Mouse (Mus musculus): ENCODE measurements around the gene Dll4.

The Dll4 gene

DNA sequence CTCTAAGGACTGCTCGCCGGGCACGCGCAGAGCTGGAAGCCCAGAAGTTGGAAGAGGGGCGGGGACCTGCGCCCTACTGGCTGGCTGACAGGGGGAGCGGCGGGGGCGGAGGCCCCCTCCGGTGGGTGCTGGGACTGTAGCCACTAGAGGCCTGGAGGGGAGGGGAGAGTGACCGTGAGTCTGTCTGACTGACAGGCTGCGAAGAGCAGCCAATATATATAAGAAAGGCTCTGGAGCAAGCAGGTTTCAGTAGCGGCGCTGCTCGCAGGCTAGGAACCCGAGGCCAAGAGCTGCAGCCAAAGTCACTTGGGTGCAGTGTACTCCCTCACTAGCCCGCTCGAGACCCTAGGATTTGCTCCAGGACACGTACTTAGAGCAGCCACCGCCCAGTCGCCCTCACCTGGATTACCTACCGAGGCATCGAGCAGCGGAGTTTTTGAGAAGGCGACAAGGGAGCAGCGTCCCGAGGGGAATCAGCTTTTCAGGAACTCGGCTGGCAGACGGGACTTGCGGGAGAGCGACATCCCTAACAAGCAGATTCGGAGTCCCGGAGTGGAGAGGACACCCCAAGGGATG is at the start of gene Dll4:
Dll4 (plus strand) TSS at position 217 of the 576 bp plus-strand sequence.
- DNase-seq (ENCODE audit: low spot score in 2 of 2) = peak in 1 of 2 experiments; percentile 45

DNA sequence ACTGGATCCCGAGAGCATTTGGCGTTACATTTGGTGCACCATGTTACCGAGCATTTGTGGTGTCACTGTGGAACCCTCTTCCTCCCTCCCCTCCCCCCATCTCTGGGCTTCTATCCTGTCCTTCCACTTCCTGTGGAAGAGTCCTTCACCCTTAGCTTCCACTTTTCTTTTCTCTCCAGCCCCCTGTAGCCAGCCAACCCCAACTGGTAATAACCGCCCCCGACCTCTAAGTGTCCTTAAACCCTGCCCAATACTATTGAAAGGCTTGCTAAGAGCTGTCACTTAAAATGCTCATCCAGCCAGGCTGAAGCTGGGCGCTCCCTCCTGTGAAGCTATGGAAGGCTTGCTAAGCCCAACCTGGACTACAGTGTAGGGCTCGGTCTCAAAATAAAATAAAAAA is 48.7 kb upstream of the Dll4 start:
- no peak for DNase-seq (ENCODE audit: low spot score in 2 of 2)

DNA sequence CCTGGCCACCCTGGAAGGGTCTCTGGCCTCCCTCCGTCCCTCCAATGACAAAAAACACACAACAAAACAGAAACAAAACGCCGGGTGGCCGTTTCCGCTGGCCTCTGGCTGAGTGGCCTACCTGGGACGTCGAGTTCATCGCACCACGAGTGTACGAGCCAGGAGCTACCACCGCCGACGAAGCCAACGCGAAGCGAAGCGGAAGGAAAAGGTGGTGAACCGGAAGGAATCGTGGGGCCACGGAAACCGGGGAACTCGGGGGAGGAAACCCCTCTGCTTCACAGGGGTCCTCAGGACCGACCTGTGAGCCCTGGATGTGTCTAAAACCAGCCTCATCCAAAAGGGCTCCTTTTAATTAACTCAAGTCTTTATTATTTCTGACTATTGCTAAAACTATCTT is 47.8 kb upstream of the Dll4 start:
- no peak for DNase-seq (ENCODE audit: low spot score in 2 of 2)

DNA sequence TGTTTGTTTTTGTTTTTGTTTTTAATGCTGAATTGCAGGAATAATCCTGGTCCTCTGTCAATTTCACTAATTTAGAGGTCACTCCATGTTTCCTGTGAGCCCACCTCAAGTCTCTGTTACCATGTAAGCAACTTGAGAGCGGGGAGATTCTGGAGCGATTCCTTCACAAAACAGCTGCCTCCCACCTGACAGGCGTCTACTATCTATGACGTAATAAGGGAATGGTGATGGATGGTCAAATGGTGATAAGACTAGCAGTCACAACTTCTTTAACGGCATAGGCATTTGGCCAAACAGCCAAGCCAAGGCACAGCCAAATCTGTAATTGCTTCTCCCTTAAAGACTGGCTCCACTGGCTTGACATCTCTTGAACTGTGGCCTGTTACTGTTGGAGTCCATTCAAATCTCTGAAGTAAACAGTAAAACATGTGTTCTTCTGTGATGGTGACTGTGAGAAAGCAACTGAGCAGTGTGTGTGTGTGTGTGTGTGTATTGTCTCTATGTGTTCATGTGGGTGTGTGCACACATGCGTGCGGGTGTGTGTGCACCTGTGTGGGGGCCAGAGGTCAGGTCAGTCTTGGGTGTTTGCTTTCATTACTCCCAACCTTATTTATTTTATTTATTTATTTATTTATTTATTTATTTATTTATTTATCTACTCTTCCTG is 43.6 kb upstream of the Dll4 start:
- DNase-seq (ENCODE audit: low spot score in 2 of 2) = no peak

DNA sequence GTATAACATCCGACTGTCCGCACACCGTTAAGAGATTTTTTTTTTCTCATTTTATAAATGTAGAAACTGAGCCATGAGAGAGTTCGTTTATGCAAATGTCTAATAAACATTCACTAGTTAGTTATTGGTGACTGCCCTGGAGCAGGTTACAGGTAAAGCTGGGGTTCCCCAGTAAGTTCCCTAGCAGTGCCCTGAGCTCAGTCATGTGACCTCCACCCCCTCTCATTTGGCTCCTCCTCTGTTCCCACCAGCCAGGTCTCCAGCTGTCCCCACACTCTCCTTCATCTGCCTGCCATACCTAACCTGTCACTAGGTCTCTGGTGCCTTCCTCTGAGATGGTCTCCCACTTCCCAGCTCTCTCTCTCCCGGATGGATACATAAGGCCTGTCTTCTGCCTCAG is 38.2 kb upstream of the Dll4 start:
- no peak for DNase-seq (ENCODE audit: low spot score in 2 of 2)

DNA sequence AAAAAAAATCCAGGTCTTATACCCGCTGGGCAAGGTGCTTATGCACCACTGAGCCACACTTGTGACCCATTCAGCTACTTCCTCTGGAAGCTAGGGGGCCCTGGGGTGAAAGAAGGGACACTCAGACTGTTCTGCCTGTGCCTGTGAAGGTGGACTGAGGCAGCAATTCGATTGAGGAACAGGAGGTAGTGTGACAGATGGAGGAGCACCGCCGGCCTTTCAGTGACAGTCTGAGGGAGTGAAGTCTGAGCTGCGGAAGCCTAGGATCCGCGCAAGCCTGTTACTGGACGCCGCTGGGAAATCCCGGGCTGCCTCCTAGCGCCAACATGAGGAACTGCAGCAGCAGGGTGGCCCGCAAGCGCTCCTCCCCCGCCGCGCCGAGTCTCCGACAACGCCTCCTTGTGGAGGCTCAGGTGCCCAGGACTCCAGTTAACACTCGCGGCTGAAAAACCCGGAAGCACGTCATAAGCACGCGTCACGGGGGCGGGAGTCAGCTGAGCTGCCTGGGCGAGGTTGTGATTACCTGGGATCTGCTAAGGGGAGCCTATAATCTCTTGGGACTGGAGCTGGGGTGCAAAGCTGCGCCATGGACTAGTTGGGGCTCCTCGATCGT is 37.2 kb upstream of the Dll4 start, which contains the start of gene Vps18:
Vps18 (plus strand) TSS at position 471 of the 613 bp plus-strand sequence.
- DNase-seq (ENCODE audit: low spot score in 2 of 2) = peak; percentile 95 to 97

DNA sequence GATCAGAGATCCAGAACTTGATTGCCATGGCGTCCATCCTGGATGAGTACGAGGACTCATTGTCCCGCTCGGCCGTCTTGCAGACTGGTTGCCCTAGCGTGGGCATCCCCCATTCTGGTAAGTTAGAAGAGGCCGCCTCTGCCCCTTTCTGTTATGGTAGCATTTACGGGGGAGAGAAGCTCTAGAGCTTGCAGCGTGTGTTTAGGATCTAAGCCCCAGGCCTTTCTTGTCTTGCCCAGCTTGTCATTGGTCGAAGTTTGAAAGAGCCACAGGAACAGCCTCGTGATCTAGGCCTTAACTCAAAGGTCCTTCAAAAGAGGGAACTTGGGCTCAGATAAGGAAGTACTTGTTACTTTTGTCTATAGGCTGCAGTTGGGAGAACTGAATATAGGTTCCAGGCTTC is 36.6 kb upstream of the Dll4 start:
- no peak for DNase-seq (ENCODE audit: low spot score in 2 of 2)

DNA sequence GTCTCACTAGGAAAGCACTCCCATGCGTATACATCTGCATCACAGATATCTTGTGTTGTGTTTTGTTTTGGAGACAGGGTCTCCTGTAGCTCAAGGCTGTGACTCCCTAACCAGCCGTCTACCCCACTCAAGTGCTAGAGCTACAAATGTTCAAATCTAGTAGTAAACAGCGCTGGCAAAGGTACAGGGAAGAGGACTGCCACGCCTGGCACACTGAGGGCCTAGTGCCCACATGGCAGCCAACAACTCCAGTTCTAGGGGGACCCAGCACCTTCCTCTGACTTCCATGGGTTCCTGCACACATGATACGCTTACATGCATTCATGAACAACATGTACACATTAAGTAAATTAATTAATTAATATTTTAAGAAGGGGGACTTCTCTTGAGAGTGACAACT is 33.3 kb upstream of the Dll4 start:
- no peak for DNase-seq (ENCODE audit: low spot score in 2 of 2)

DNA sequence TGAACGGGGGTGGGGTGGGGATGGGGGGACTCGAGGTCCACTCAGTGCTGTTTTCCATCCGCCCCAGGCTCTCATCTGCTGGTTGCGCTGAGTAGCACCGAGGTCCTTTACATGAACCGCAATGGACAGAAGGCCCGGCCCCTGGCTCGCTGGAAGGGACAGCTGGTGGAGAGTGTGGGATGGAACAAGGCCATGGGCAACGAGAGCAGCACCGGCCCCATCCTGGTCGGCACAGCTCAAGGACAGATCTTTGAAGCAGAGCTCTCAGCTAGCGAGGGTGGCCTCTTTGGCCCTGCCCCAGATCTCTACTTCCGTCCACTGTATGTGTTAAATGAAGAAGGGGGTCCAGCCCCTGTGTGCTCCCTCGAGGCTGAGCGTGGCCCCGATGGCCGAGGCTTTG is 32.7 kb upstream of the Dll4 start:
- DNase-seq (ENCODE audit: low spot score in 2 of 2) = no peak

DNA sequence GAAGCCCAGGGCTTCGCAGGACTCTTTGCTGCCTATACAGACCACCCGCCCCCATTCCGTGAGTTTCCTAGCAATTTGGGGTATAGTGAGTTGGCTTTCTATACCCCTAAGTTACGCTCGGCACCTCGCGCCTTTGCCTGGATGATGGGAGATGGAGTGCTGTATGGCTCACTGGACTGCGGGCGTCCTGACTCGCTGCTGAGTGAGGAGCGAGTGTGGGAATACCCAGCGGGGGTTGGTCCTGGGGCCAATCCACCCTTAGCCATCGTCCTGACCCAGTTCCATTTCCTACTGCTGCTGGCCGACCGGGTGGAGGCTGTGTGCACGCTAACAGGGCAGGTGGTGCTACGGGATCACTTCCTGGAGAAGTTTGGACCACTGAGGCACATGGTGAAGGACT is 32.3 kb upstream of the Dll4 start:
- DNase-seq (ENCODE audit: low spot score in 2 of 2) = no peak

DNA sequence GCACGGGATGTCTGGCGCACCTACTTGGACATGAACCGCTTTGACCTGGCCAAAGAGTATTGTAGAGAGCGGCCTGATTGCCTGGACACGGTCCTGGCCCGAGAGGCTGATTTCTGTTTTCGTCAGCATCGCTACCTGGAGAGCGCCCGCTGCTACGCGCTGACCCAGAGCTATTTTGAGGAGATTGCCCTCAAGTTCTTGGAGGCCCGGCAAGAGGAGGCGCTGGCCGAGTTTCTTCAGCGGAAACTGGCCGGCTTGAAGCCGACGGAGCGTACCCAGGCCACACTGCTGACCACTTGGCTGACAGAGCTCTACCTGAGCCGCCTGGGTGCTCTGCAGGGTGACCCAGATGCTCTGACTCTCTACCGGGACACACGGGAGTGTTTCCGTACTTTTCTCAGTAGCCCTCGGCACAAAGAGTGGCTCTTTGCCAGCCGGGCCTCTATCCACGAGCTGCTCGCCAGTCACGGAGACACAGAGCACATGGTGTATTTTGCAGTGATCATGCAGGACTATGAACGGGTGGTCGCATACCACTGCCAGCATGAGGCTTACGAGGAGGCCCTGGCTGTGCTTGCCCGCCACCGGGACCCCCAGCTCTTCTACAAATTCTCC is 31.7 kb upstream of the Dll4 start:
- no peak for DNase-seq (ENCODE audit: low spot score in 2 of 2)

DNA sequence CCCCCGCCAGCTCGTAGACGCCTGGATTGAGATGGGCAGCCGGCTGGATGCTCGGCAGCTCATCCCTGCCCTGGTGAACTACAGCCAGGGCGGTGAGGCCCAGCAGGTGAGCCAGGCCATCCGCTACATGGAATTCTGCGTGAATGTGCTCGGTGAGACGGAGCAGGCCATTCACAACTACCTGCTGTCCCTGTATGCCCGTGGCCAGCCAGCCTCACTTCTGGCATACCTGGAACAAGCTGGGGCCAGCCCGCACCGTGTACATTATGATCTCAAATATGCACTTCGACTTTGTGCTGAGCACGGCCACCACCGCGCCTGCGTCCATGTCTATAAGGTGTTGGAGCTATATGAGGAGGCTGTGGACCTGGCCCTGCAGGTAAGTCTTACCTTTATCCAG is 31.2 kb upstream of the Dll4 start:
- peak; percentile 38 to 56 for DNase-seq (ENCODE audit: low spot score in 2 of 2)

DNA sequence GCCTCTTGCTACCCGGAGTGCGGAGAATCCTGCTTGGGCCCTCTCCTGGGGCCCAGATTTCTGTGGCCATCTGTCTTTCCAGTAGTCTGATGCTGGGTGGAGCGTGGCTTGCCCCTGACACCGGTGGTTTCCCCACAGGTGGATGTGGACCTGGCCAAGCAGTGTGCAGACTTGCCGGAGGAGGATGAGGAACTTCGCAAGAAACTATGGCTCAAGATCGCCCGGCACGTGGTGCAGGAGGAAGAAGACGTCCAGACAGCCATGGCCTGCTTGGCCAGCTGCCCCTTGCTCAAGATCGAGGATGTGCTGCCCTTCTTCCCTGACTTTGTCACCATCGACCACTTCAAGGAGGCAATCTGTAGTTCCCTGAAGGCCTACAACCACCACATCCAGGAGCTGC is 28.8 kb upstream of the Dll4 start:
- DNase-seq (ENCODE audit: low spot score in 2 of 2) = no peak

DNA sequence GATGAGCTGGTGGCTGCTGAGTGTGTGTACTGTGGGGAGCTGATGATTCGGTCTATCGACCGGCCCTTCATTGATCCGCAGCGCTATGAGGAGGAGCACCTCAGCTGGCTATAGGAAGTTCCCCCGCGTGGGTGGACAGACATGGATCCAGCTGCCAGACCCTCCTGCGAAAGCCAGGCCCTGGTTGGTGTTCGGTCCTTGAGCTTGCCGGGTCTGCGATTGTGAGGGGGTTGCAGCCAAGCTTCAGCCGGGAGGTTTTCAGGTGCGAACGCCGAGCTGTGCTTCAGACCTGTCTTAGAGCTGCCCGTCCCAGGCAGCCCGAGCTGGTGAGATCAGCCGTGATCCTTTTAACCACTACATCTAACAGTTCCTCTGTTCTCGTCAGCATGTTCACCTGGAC is 28.1 kb upstream of the Dll4 start:
- DNase-seq (ENCODE audit: low spot score in 2 of 2) = no peak

DNA sequence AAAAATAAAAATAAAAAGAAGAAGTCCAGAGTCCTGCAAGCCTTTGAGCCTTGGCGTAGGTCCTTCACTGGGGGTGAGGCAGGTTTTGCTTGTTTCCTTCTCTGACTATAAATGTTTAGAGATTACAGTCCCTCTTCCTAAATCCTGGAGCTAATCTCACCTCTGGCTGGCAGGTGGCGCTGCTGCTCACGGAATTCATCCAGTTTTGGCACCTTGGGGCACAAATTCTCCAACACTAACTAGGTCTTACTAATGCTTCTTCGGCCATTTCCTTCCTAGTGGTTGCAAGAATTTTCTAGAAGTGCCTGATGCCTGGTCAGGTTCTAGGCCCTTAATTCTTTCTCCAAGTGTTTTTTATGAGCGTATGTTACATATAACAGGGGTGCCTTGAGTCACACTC is 27.3 kb upstream of the Dll4 start:
- no peak for DNase-seq (ENCODE audit: low spot score in 2 of 2)

DNA sequence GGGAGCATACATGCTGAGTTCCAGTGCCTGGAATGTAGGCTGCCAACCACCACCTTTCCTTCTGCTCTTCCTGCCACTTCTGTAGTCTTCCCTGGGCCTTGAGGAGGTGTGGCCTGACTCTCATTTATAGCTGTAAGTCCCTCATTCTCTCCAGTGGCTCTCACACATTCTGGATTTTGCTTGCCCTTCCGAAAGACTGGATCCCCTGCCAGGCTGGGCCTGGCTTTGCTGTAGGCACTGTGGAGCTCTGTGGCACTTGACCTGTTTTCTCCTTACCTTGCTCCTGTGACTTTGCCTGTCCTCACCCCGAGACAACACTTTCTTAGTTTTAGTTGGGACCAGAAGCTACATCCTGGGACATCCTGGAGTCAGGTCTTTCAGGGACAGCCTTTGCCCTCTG is 26.7 kb upstream of the Dll4 start:
- no peak for DNase-seq (ENCODE audit: low spot score in 2 of 2)

DNA sequence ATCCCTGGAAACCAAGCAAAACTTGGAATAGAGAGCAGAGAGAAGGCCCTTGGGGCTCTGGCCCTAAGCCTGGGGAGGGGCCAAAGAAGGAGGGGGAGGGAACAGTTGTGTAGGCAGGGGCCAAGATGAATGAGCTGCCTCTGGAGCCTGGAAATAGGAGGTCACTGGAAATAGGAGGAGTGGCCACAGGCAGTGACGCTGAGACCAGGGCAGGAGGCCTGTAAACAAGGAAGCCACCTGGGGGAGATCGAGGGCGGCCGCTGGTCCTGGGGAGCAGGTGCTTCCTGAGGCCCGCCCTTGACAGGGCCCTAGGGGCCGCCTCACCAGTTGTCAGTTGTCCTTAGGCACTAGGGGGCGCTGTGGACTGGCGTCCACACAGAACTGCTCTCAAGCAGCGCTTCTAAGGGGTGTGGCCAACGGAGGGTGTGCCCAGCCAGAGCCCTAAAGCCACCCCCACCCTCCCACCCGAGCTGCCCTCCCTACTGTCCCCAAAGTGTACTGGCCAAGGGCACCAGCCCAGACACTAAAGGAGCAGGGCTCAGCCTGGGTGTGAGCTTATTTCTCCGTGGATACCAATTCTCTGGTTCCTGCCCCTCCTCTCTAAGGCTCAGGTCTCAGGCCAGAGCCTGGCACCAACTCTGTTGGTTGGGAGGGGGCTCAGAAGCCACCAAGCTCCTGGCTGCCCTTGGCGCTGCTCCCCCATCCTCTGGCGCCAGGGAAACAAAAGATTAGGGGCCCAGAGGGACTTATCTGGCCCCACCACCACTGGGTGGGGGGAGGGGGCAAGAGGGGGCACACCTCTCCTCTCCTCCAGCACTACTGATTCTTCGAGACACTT is 25.4 kb upstream of the Dll4 start:
- peak; percentile 42 to 43 for DNase-seq (ENCODE audit: low spot score in 2 of 2)

DNA sequence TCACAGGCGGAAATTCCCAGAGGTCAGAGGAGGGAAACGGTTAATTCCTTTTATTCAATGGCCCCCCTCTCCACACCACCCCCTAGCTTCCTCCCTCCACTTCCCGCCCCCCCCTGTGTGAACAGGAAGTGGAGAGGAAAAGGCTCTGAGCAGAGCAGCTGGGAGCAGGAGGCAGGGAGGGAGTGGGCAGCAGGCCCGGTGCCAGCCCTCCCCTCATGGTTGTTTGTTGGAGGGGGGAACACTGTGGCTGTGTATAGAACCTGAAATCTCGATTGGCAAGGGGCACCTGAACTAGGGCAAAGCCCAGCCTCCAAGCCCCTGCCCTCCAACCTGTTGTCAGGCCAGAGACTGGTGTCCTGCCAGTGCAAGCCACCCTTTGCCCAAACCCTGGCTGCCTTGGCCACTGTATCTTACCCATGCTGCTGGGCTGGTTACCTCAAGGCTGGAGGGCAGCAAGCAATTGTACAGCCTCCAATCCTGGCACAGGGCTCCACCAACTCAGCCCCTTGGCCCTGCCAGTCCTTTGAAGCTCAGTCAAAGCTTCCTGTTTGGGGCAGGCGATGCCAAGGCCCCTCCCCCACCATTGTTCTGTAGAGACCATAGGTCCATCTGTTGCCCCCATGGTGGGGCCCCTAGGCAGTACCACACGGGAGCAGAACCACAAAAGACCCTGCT is 24.6 kb upstream of the Dll4 start:
- DNase-seq (ENCODE audit: low spot score in 2 of 2) = no peak

DNA sequence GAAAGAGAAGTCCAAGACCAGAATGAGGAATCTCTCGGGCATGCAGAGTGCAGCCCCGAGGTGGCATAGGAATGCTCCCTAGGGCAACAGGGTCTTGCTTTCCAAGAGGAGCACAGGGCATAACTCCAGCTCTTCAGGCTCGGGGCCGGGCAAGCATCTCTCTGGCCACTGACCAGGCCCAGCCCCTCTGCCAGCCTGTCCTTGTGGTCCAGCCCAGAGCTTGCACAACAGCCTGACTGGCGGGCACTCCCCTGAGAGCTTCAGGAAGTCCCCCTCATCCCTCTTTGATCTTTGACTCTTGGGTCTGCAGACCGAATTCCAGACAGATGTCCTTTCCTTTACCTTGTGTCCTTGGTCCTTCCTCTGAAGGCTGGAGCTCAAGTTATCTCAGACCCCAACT is 22.7 kb upstream of the Dll4 start:
- no peak for DNase-seq (ENCODE audit: low spot score in 2 of 2)

DNA sequence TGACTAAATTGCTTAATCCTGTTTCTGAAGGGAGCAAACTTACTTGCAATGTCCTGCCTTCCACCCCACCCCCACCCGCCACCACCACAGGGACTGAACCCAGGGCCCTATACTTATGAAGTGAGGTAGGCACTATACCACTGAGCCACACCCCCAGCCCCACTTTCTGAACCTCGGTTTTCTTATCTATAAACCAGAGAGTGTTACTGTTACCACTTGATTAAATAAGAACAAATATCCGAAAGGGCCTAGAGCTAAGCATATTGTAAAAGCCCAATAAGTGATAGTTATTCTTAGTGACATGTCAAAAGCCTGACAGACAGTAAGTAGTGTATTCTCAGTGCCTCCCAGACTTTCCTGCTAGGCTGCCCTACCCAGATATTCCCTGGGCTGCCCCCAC is 21.2 kb upstream of the Dll4 start:
- DNase-seq (ENCODE audit: low spot score in 2 of 2) = no peak

DNA sequence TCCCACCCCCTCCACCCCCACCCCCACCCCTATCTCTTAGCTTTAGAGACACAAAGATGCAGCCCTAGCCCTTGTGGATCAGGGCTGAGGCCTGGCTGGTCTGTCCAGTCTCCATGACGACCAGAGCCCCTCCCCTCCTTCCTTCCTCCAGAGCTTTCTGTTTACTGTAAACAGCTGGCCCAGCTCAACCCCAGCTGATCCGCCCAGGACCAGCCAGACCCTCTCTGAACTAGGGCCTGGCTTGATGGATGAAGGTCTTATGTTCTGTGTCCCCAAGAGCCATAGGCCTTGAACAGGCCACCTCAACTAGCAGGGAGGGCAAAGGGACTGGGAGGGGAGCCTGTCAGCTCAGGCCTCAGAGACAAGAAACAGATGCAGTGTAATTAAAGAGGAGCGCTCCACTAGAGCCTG is 20.8 kb upstream of the Dll4 start:
- no peak for DNase-seq (ENCODE audit: low spot score in 2 of 2)

DNA sequence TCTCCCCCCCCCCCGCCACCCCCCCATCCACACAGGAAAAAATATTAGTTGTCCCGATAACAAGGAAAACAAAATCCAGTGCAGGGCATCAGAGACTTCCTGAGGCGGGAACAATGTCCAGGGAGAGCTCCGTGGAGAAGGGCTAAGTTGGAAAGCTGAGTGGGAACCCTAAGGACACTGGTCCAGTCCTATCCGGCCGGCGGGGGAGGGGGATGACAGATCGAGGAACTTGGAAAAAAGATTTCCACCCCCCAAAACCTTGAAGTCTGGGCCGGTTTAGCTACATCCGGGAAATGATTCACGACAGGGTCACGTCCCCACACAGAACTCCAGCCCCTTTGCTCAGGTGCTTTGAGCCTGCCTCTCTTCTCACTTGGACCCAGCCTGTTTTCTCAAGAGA is 14.0 kb upstream of the Dll4 start:
- DNase-seq (ENCODE audit: low spot score in 2 of 2) = no peak
